ENCODE assay signal across 7 mouse cellular contexts in genomic region chr2:69206523-69206922, GRCm38 (mm10). TPM values are rescaled to one million over a fixed set of nuclear protein-coding genes. Genes with fewer than 3 reads are reported as not detected.
A peak's percentile ranks its signal among the peaks of the same experiment; 100 is the strongest.
DNase-seq lines count a peak whose midpoint lies in the region; ATAC-seq lines count a peak whose summit lies in the region.

No protein-coding gene starts in this region.

- WGBS in forebrain, embryonic 12.5 days = 32% methylated on average over 7 of the region's 7 CpGs
- WGBS in limb, embryonic 13.5 days = 21% methylated on average over 7 of the region's 7 CpGs
- WGBS in stomach, embryonic 16.5 days = 14% methylated on average over 7 of the region's 7 CpGs

- H3K27me3 ChIP-seq in forebrain, embryonic 12.5 days = no peaks in the 10 kb centered on the region
- no peaks in the 10 kb centered on the region for H3K27me3 ChIP-seq in limb, embryonic 13.5 days
- H3K27me3 ChIP-seq in stomach, embryonic 16.5 days (ENCODE audit: control insufficient read depth, insufficient read depth, low read length) = no peaks in the 10 kb centered on the region

- DNase-seq in 3T3-L1 (ENCODE audit: low read depth, low spot score) = peak; percentile 30
- DNase-seq in 416B (ENCODE audit: low read depth) = peak; percentile 50
- DNase-seq in spleen, postnatal 4 days (ENCODE audit: low spot score in 2 of 2) = no peak
- no peak for DNase-seq in gastrocnemius, postnatal 14 days

- intact Hi-C loops in gastrocnemius, postnatal 14 days (cut with DNase I; ENCODE audit: low total_unique reads) = no loop called here

- H3K27ac ChIP-seq in forebrain, embryonic 12.5 days = no peak overlapping the region
- no peak overlapping the region for H3K27ac ChIP-seq in limb, embryonic 13.5 days
- no peak overlapping the region for H3K27ac ChIP-seq in stomach, embryonic 16.5 days (ENCODE audit: low read length)

- H3K4me1 ChIP-seq in forebrain, embryonic 12.5 days = peaks cover 12% of the 10 kb centered on the region
- peaks cover 11% of the 10 kb centered on the region for H3K4me1 ChIP-seq in limb, embryonic 13.5 days
- peaks cover 5% of the 10 kb centered on the region; the same call in 1 of the 2 replicates for H3K4me1 ChIP-seq in stomach, embryonic 16.5 days (ENCODE audit: control insufficient read depth, insufficient read depth, low read length)

- H3K9me3 ChIP-seq in forebrain, embryonic 12.5 days = no peaks in the 10 kb centered on the region
- no peaks in the 10 kb centered on the region for H3K9me3 ChIP-seq in limb, embryonic 13.5 days
- no peaks in the 10 kb centered on the region for H3K9me3 ChIP-seq in stomach, embryonic 16.5 days (replicated peaks; ENCODE audit: control insufficient read depth, low read length)

- H3K36me3 ChIP-seq in forebrain, embryonic 12.5 days (replicated peaks) = peaks cover 10% of the 10 kb centered on the region
- peaks cover 9% of the 10 kb centered on the region for H3K36me3 ChIP-seq in limb, embryonic 13.5 days
- H3K36me3 ChIP-seq in stomach, embryonic 16.5 days (ENCODE audit: control insufficient read depth, insufficient read depth, low read length) = peaks cover 7% of the 10 kb centered on the region; the same call in 1 of the 2 replicates

- H3K4me3 ChIP-seq in forebrain, embryonic 12.5 days (replicated peaks) = 0 out of 2 replicates have a peak overlapping the region, but pooled peaks have one; percentile 89
- H3K4me3 ChIP-seq in limb, embryonic 13.5 days = peak overlapping the region; percentile 87
- H3K4me3 ChIP-seq in stomach, embryonic 16.5 days (replicated peaks; ENCODE audit: low read length) = peak overlapping the region; percentile 96

- H3K9ac ChIP-seq in forebrain, embryonic 12.5 days = no peak overlapping the region
- H3K9ac ChIP-seq in limb, embryonic 13.5 days = no peak overlapping the region
- peak overlapping the region; percentile 31; the same call in 1 of the 2 replicates for H3K9ac ChIP-seq in stomach, embryonic 16.5 days (ENCODE audit: low read length)

- H3K4me2 ChIP-seq in forebrain, embryonic 12.5 days = peak overlapping the region; percentile 19; the same call in 1 of the 2 replicates
- H3K4me2 ChIP-seq in limb, embryonic 13.5 days (replicated peaks) = peak overlapping the region; percentile 51
- H3K4me2 ChIP-seq in stomach, embryonic 16.5 days (ENCODE audit: low read depth, low read length) = peak overlapping the region; percentile 49

- ATAC-seq in forebrain, embryonic 12.5 days (ENCODE audit: low FRiP score) = no peak
- ATAC-seq in limb, embryonic 13.5 days (ENCODE audit: low FRiP score, low read depth) = 0 out of 2 replicates have a peak, but pooled peaks have one; percentile 13
- ATAC-seq in stomach, embryonic 16.5 days (ENCODE audit: insufficient read depth, low FRiP score) = no peak

RNA-seq across cellular contexts. Expression of gene Spc25, which starts 0.5 kb away (rescaled TPM):
- polyA plus RNA-seq in forebrain, embryonic 12.5 days (2016; fragmentation: Nextera tagmentation; extraction: Ambion mirVana) = 232 and 241 TPM in 2 replicates
- 156 and 166 TPM in 2 replicates for polyA plus RNA-seq in limb, embryonic 13.5 days (2015; fragmentation: Nextera tagmentation; extraction: Ambion mirVana)
- 139 and 142 TPM in 2 replicates for polyA plus RNA-seq in stomach, embryonic 16.5 days (2015; fragmentation: Nextera tagmentation; extraction: Ambion mirVana)
- total RNA-seq in gastrocnemius, postnatal 14 days (2021) = 1 to 10 TPM; 2.5 to 3.6 TPM

RNA-seq across cellular contexts. Expression of gene G6pc2, which starts 4.3 kb away (rescaled TPM):
- not detected in 2 replicates for polyA plus RNA-seq in forebrain, embryonic 12.5 days (2016; fragmentation: Nextera tagmentation; extraction: Ambion mirVana)
- polyA plus RNA-seq in limb, embryonic 13.5 days (2015; fragmentation: Nextera tagmentation; extraction: Ambion mirVana) = not detected in 2 replicates
- 0.92 and 1.0 TPM in 2 replicates for polyA plus RNA-seq in stomach, embryonic 16.5 days (2015; fragmentation: Nextera tagmentation; extraction: Ambion mirVana)
- total RNA-seq in gastrocnemius, postnatal 14 days (2021) = not detected

Comparison
In these comparisons a context has a peak if more than half of its experiments do, and no peak if none do; other contexts are left out.
1. DNase-seq: peak in 3T3-L1 (single experiment) and 416B (single experiment); none in spleen, postnatal 4 days (0 of 2) and gastrocnemius, postnatal 14 days (single experiment).
2. Peak in every context shown above with its lines, with median percentiles within 50 percentile points of each other: H3K4me2 ChIP-seq and H3K4me3 ChIP-seq.